Mouse (Mus musculus) thymus, adult 2 months (tissue): ENCODE results near the gene Gm973. TPM values are rescaled to one million over a fixed set of nuclear protein-coding genes. Genes with fewer than 3 reads are reported as not detected.
"Not testable (repeated sequence)": the region's sequence is repeated elsewhere in the genome, so short reads cannot be mapped to it uniquely, and the experiment has no call there.

Source experiments
- DNase-seq: peaks from one replicate; pipeline ENCODE4 v3.0.0; 2021
- H3K27ac ChIP-seq: fragments of 200-500 bp; 2 replicates; pipeline ENCODE4 v1.5.1; 2012; ENCODE audit warnings: low read length, control low read depth; ENCODE audit not compliant: control insufficient read depth, insufficient read depth
- H3K27me3 ChIP-seq: fragments of 200-500 bp; 2 replicates; pipeline ENCODE4 v1.6.1; 2012; ENCODE audit warnings: mild to moderate bottlenecking, low read length, moderate library complexity, mixed read lengths; ENCODE audit not compliant: control insufficient read depth, insufficient read depth
- H3K36me3 ChIP-seq: fragments of 200-500 bp; 2 replicates; pipeline ENCODE4 v1.6.1; 2012; ENCODE audit warnings: mild to moderate bottlenecking, low read length, moderate library complexity; ENCODE audit not compliant: control insufficient read depth, insufficient read depth
- H3K4me1 ChIP-seq: fragments of 200-500 bp; replicated peaks from 2 replicates; pipeline ENCODE4 v1.6.1; 2012; ENCODE audit warnings: low read length; ENCODE audit not compliant: control insufficient read depth, insufficient read depth
- H3K4me3 ChIP-seq: fragments of 200-500 bp; 2 replicates; pipeline ENCODE4 v1.5.1; 2012; ENCODE audit warnings: mild to moderate bottlenecking, low read length, control low read depth, moderate library complexity; ENCODE audit not compliant: control insufficient read depth, insufficient read depth
- CTCF ChIP-seq: fragments of 200-500 bp; IDR thresholded peaks from 2 replicates; pipeline ENCODE4 v1.5.1; 2012; ENCODE audit warnings: mild to moderate bottlenecking, control low read depth, low read length, moderate library complexity, borderline replicate concordance; ENCODE audit not compliant: control insufficient read depth, poor library complexity, insufficient read depth; ENCODE audit errors: extremely low read depth
- POLR2A ChIP-seq: fragments of 200-500 bp; IDR thresholded peaks from 2 replicates; pipeline ENCODE4 v1.6.1; 2012; ENCODE audit warnings: mild to moderate bottlenecking, low read length, control low read depth, moderate library complexity; ENCODE audit not compliant: control insufficient read depth, poor library complexity, insufficient read depth; ENCODE audit errors: extremely low read depth
- WGBS: fragments of 180-500 bp; shearing (Covaris S2); methylation state at CpG from one replicate; pipeline ENCODE4 v1.1.7; 2018; 5-methylcytosine and 5-hydroxymethylcytosine counted together
- polyA plus RNA-seq: library from polyadenylated mRNA; depleted of rRNA; stranded (reverse); fragments of >200 nt; gene quantifications from 2 replicates; pipeline ENCODE4 v1.2.3, GENCODE M21; 2012

Gene Gm973
- polyA plus RNA-seq, 1 experiment, result 0.09 TPM

DNA sequence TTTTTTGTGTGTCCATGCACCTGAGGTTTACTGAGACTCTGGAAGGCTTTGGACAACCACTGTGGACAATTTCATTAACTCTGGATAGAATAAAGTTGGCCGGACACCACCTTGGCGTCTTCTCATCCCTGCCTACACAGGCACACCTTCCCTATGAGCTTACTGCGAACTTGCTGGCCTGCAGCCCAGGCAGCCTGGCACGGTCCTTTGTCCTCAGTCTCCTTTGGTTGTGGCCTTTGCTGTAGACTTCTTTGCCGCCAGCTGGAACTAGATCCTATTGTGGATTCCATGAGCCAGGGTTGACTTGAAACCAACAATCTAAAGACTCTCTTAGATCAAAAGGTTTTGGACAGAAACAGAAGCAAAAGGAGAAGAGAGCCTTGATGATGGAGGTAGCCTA lies 109.3 kb downstream of the Gm973 start:
- H3K36me3 ChIP-seq, result no peaks in the 10 kb centered on the region
- H3K4me3 ChIP-seq, result no peak overlapping the region
- no peak for TF ChIP-seq CTCF
- no peaks in the 10 kb centered on the region for H3K27me3 ChIP-seq
- no peak for DNase-seq
- H3K27ac ChIP-seq, result no peak overlapping the region
- H3K4me1 ChIP-seq, result no peaks in the 10 kb centered on the region
- WGBS, result 96% methylated on average over 5 of the region's 5 CpGs

DNA sequence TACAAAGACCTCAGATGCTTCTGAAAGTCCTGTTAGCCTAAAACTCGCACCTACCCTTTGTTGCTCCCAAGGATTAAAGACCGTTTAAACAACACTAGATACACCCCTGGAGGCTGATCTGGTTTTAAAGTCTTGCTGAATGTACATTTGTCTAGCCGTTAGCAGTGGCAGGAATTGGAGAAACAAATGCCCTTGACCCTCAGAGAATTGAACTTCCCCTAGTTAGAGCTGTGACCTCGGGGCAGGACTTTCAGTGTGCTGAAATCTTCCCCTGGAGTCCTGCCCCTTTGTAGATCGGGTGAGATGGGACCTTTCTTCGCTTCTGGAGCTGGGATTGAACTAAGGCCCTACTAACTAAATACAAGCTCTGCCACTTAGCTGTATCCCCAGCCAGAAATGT lies 113.1 kb downstream of the Gm973 start:
- Histone ChIP-seq H3K4me1 (peaks cover 5% of the 10 kb centered on the region), H3K27ac (no peak overlapping the region), H3K27me3 (no peaks in the 10 kb centered on the region), H3K4me3 (no peak overlapping the region), H3K36me3 (no peaks in the 10 kb centered on the region)
- DNase-seq, result no peak
- WGBS, result 81% methylated on average over 6 of the region's 6 CpGs
- TF ChIP-seq CTCF, result no peak

DNA sequence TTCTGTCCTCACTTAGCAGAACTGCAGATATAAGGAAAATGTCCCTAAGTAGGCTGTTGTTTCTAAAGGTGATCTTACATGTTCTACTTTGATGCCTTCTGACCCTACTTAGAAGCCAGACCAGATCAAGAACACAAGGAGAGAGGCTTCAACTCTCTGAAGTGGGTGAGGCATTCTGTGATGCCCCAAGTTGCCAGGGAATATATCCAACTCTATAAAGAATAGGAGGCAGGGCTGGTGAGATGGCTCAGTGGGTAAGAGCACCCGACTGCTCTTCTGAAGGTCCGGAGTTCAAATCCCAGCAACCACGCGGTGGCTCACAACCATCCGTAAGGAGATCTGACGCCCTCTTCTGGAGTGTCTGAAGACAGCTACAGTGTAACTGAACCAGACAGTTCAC lies 114.3 kb downstream of the Gm973 start:
- not testable (repeated sequence) for H3K4me1 ChIP-seq, DNase-seq, H3K4me3 ChIP-seq, H3K36me3 ChIP-seq, H3K27me3 ChIP-seq, H3K27ac ChIP-seq
- WGBS, result 96% methylated on average over 6 of the region's 6 CpGs

DNA sequence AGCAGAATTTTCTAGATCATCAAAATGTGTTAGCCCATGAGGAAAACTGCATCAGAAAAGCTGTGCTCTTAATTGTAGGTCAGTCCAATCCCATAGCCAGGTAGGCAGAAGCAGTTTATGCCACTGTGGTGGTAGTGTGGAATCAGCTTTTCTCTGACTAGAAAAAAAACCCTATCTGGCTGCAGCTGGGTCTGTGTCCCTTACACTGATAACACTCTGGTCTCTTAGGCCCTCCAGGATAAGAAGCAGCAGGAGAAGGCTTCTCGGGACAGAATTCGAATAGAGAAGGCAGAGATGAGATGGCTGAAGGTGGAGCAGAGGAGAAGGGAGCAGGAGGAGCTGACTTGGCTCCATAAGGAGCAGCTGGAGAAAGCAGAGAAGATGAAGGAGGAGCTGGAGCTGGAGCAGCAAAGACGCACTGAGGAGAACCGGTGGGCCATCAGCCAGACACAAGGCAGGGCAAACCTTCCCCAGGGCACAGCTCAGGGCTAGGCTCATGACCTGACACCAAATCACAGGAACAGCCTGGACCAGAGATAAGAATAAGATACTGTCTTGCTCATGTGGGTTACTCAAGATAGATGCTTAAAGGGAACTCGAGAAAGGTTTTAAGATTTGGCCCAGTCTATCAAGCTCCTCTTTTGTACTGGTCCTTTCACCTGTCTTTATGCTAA lies 116.1 kb downstream of the Gm973 start:
- H3K27me3 ChIP-seq, result no peaks in the 10 kb centered on the region
- H3K27ac ChIP-seq, result no peak overlapping the region
- TF ChIP-seq POLR2A (no peak), CTCF (no peak)
- peaks cover 5% of the 10 kb centered on the region for H3K4me1 ChIP-seq
- 95% methylated on average over 5 of the region's 5 CpGs for WGBS
- no peak overlapping the region for H3K4me3 ChIP-seq
- no peak for DNase-seq
- H3K36me3 ChIP-seq, result no peaks in the 10 kb centered on the region

DNA sequence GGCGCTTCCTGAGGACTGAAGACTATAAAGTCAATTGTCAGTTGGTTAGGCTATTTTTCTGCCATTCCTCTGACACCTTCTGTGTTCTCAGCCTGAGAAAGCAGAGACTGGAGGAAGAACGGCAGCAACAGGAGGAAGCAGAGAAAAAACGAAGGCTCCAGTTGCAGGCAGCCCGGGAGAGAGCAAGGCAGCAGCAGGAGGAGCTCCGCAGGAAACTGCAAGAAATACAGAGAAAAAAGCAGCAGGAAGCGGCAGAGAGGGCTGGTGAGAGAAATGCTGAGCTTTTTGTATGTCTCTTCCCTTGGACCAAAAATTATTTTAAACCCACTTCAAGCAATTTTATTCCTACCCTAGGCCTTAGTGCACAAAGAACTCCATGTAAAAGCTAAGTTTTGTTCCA lies 117.0 kb downstream of the Gm973 start:
- H3K36me3 ChIP-seq, result no peaks in the 10 kb centered on the region
- no peak overlapping the region for H3K27ac ChIP-seq
- no peaks in the 10 kb centered on the region for H3K27me3 ChIP-seq
- H3K4me3 ChIP-seq, result no peak overlapping the region
- no peak for DNase-seq
- 39% methylated on average over 6 of the region's 6 CpGs for WGBS
- H3K4me1 ChIP-seq, result peaks cover 5% of the 10 kb centered on the region
- TF ChIP-seq POLR2A (no peak), CTCF (no peak)

DNA sequence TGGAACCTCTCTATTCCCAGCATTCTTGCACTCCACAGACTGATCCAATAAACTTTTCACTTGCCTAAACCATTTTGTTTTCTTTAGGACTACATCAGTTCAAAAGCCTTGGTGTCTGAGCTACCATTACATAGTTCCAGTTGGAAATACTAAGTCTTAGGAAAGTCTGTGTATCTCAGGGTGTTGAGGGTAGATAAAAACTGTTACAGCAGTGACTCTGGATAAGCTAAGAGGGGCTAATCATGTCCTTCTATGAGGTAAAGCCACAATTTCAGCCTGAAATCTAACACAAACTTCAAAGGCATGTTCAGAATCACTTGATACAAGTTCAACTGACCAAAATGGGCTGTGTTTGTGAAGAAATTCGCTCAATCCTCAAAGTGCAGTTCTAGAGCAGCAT lies 120.3 kb downstream of the Gm973 start:
- H3K27me3 ChIP-seq, result no peaks in the 10 kb centered on the region
- no peak overlapping the region for H3K27ac ChIP-seq
- DNase-seq, result no peak
- WGBS, result 91% methylated on average over 1 of the region's 1 CpGs
- TF ChIP-seq POLR2A (no peak), CTCF (no peak)
- H3K36me3 ChIP-seq, result peaks cover 4% of the 10 kb centered on the region; the same call in 1 of the 2 replicates
- peaks cover 5% of the 10 kb centered on the region for H3K4me1 ChIP-seq
- H3K4me3 ChIP-seq, result no peak overlapping the region

DNA sequence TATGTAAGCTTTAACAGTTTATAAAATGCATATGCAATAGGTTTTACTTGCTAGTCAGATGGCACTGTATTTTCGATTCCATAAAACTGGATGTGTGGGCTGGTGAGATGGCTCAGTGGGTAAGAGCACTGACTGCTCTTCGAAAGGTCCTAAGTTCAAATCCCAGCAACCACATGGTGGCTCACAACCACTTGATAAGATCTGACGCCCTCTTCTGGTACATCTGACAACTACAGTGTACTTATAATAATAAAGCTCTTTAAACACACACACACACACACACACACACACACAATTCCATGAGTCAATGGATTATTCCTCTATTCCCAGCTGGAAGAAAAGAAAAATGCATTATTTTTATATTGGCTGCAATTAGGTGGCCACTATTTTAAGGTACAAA lies 122.3 kb downstream of the Gm973 start:
- 98% methylated on average over 3 of the region's 3 CpGs for WGBS
- no peaks in the 10 kb centered on the region for H3K27me3 ChIP-seq
- TF ChIP-seq POLR2A (no peak), CTCF (no peak)
- H3K4me3 ChIP-seq, result no peak overlapping the region
- no peak overlapping the region for H3K27ac ChIP-seq
- no peak for DNase-seq
- peaks cover 5% of the 10 kb centered on the region for H3K4me1 ChIP-seq
- peaks cover 23% of the 10 kb centered on the region for H3K36me3 ChIP-seq

DNA sequence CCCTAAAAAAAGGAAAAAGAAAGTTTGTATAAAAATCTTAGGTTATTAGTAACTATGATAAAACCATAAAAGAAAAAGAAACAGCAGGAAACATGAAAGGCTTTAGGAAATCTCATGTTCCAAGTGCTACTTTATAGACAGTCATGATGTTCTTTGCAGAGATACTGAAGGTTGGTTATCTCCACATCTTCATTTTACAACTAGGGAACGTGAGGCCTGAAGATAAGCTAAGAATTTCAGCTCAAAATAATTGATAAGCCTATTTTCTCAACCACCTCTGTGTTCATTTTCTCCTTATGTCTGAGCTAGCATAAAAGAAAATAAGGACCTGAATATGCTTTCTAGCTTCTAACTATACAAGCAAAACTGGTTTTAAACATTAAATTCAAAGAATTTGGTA lies 126.4 kb downstream of the Gm973 start:
- no peak for DNase-seq
- Histone ChIP-seq H3K36me3 (peaks cover 35% of the 10 kb centered on the region), H3K27me3 (no peaks in the 10 kb centered on the region), H3K4me3 (no peak overlapping the region), H3K4me1 (no peaks in the 10 kb centered on the region), H3K27ac (no peak overlapping the region)
- 92% methylated on average over 1 of the region's 1 CpGs for WGBS
- TF ChIP-seq POLR2A (no peak), CTCF (no peak)

DNA sequence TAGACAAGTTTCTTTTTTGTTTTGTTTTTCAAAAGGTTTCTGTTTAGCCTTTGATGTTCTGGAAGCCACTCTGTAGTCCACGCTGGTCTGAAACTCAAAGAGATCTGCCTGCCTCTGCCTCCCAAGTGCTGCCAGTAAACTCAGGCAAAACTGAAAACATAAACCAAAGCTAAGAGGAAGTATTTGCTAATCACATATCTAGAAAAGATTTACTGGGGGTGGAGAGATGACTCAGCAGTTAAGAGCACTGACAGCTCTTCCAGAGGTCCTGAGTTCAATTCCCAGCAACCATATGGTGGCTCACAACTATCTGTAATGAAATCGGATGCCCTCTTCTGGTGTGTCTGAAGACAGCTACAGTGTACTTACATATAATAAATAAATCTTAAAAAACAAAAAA lies 130.4 kb downstream of the Gm973 start:
- H3K4me1 ChIP-seq, DNase-seq, H3K4me3 ChIP-seq, H3K27me3 ChIP-seq, H3K27ac ChIP-seq: not testable (repeated sequence)
- WGBS, result 90% methylated on average over 2 of the region's 2 CpGs
- peaks cover 39% of the 10 kb centered on the region for H3K36me3 ChIP-seq
